Mouse (Mus musculus): ENCODE measurements at regions not wholly inside any gene's neighbourhood (a gene's known extent, or its start where the extent isn't known, plus 50 kb on each side); places are given as distances from the start of the nearest gene placed in this dataset.
A peak's percentile ranks its signal among the peaks of the same experiment; 100 is the strongest.
"Not testable (repeated sequence)": the region's sequence is repeated elsewhere in the genome, so short reads cannot be mapped to it uniquely, and the experiment has no call there.

- H3K36me3 ChIP-seq (ENCODE audit: insufficient read depth), result no peaks in the 10 kb centered on the region
- ATAC-seq (ENCODE audit: insufficient read depth) (peak; percentile 96), DNase-seq (peak; percentile 51)
- WGBS, result 55% methylated on average over 6 of the region's 6 CpGs
- H3K4me2 ChIP-seq, result no peak overlapping the region
- TF ChIP-seq CTCF (IDR thresholded peaks at IDR 0.05; ENCODE audit: low read depth), result no peak
- H3K4me1 ChIP-seq (ENCODE audit: insufficient read depth), result 0 out of 2 replicates have a peak, but pooled peaks cover 4% of the 10 kb centered on the region
- H3K27ac ChIP-seq (ENCODE audit: low read depth), result no peak overlapping the region
- no peaks in the 10 kb centered on the region for H3K9me3 ChIP-seq (ENCODE audit: low read depth, low read length)
- no peaks in the 10 kb centered on the region for H3K27me3 ChIP-seq (ENCODE audit: insufficient read depth, low read length)
- H3K4me3 ChIP-seq (ENCODE audit: low read depth, low read length), result no peak overlapping the region
- H3K9ac ChIP-seq, result no peak overlapping the region
These were observed 155.1 kb upstream of the Chst7 start for GRCm38 (mm10) chrX:19903962-19904930.

GRCm38 (mm10) chrX:19906646-19907371 is 152.6 kb upstream of the Chst7 start:
- Histone ChIP-seq H3K4me2 (no peak overlapping the region), H3K36me3 (ENCODE audit: insufficient read depth) (no peaks in the 10 kb centered on the region), H3K27ac (ENCODE audit: low read depth) (0 out of 2 replicates have a peak overlapping the region, but pooled peaks have one; percentile 18), H3K4me1 (ENCODE audit: insufficient read depth) (0 out of 2 replicates have a peak, but pooled peaks cover 4% of the 10 kb centered on the region), H3K9ac (no peak overlapping the region), H3K4me3 (ENCODE audit: low read depth, low read length) (no peak overlapping the region), H3K27me3 (ENCODE audit: insufficient read depth, low read length) (no peaks in the 10 kb centered on the region), H3K9me3 (ENCODE audit: low read depth, low read length) (no peaks in the 10 kb centered on the region)
- DNase-seq (peak; percentile 2), ATAC-seq (ENCODE audit: insufficient read depth) (peak; percentile 83)
- no peak for TF ChIP-seq CTCF (IDR thresholded peaks at IDR 0.05; ENCODE audit: low read depth)

GRCm38 (mm10) chrX:19917001-19917400 is 142.4 kb upstream of the Chst7 start:
- Histone ChIP-seq H3K27me3 (ENCODE audit: insufficient read depth, low read length) (no peaks in the 10 kb centered on the region), H3K4me2 (no peak overlapping the region), H3K27ac (ENCODE audit: low read depth) (no peak overlapping the region), H3K9me3 (ENCODE audit: low read depth, low read length) (no peaks in the 10 kb centered on the region), H3K4me1 (ENCODE audit: insufficient read depth) (no peaks in the 10 kb centered on the region), H3K9ac (no peak overlapping the region), H3K36me3 (ENCODE audit: insufficient read depth) (no peaks in the 10 kb centered on the region), H3K4me3 (ENCODE audit: low read depth, low read length) (no peak overlapping the region)
- WGBS, result 78% methylated on average over 1 of the region's 1 CpGs
- peak; percentile 71; the same call in 1 of the 2 replicates for ATAC-seq (ENCODE audit: insufficient read depth)
- TF ChIP-seq CTCF (IDR thresholded peaks at IDR 0.05; ENCODE audit: low read depth), result no peak
- peak; percentile 71 for DNase-seq

- not testable (repeated sequence) for H3K27me3 ChIP-seq (ENCODE audit: insufficient read depth, low read length); H3K4me3 ChIP-seq (ENCODE audit: low read depth, low read length); H3K36me3 ChIP-seq (ENCODE audit: insufficient read depth); H3K4me1 ChIP-seq (ENCODE audit: insufficient read depth); H3K9ac ChIP-seq; H3K9me3 ChIP-seq (ENCODE audit: low read depth, low read length); H3K27ac ChIP-seq (ENCODE audit: low read depth); ATAC-seq (ENCODE audit: insufficient read depth); DNase-seq; H3K4me2 ChIP-seq
- WGBS, result 60% methylated on average over 3 of the region's 3 CpGs
These were observed 130.0 kb upstream of the Chst7 start for GRCm38 (mm10) chrX:19929376-19929775.

GRCm38 (mm10) chrX:19929866-19930265 is 129.5 kb upstream of the Chst7 start:
- H3K4me3 ChIP-seq (ENCODE audit: low read depth, low read length), result no peak overlapping the region
- H3K4me2 ChIP-seq, result no peak overlapping the region
- no peak for DNase-seq
- H3K27ac ChIP-seq (ENCODE audit: low read depth), result no peak overlapping the region
- 69% methylated on average over 3 of the region's 3 CpGs for WGBS
- no peak for TF ChIP-seq CTCF (IDR thresholded peaks at IDR 0.05; ENCODE audit: low read depth)
- no peaks in the 10 kb centered on the region for H3K27me3 ChIP-seq (ENCODE audit: insufficient read depth, low read length)
- H3K36me3 ChIP-seq (ENCODE audit: insufficient read depth), result no peaks in the 10 kb centered on the region
- no peaks in the 10 kb centered on the region for H3K9me3 ChIP-seq (ENCODE audit: low read depth, low read length)
- H3K4me1 ChIP-seq (ENCODE audit: insufficient read depth), result no peaks in the 10 kb centered on the region
- H3K9ac ChIP-seq, result no peak overlapping the region
- no peak for ATAC-seq (ENCODE audit: insufficient read depth)

- ATAC-seq (ENCODE audit: insufficient read depth) (no peak), DNase-seq (no peak)
- no peak overlapping the region for H3K9ac ChIP-seq
- no peaks in the 10 kb centered on the region for H3K27me3 ChIP-seq (ENCODE audit: insufficient read depth, low read length)
- H3K4me2 ChIP-seq, result no peak overlapping the region
- no peaks in the 10 kb centered on the region for H3K36me3 ChIP-seq (ENCODE audit: insufficient read depth)
- H3K27ac ChIP-seq (ENCODE audit: low read depth), result no peak overlapping the region
- H3K4me1 ChIP-seq (ENCODE audit: insufficient read depth), result no peaks in the 10 kb centered on the region
- WGBS, result 68% methylated on average over 2 of the region's 2 CpGs
- H3K9me3 ChIP-seq (ENCODE audit: low read depth, low read length), result no peaks in the 10 kb centered on the region
- no peak overlapping the region for H3K4me3 ChIP-seq (ENCODE audit: low read depth, low read length)
- TF ChIP-seq CTCF (IDR thresholded peaks at IDR 0.05; ENCODE audit: low read depth), result no peak
These were observed 116.1 kb upstream of the Chst7 start for GRCm38 (mm10) chrX:19943305-19943704.

Measured in lung, embryonic 14.5 days (tissue).